In the genomic region with DNA sequence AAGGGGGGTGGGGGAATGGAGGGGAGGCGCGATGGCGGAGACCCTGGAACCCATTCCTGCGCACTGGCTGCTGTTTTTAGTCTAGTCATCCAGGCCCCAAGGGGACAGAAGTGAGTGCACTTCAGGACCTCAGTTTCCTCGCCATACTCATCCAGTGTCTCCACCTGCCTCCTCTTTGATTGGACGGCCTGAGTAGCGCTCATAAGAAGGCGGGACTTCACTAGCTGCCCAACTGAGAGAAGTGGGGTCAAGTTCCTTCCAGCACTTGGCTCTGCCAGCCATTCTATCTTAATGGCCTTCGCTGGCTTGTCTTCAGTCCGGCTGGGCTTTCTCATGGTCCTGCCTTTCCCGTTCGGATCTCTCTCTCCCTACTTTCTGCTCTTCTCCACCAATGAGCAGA, we compare ENCODE assay signal across 10 mouse cellular contexts. TPM values are rescaled to one million over a fixed set of nuclear protein-coding genes. Genes with fewer than 3 reads are reported as not detected.
DNase-seq lines count a peak whose midpoint lies in the region; ATAC-seq and TF ChIP-seq lines count a peak whose summit lies in the region.
"Had no signal": no experiment of that assay in that cellular context is flagged by ENCODE, and none has a peak within 500 bp of the region (broad histone marks: within the 10 kb centered on the region; RNA-seq: fewer than 3 reads in every experiment).

No protein-coding gene starts in this region.

- peaks cover 16% of the 10 kb centered on the region for H3K27me3 ChIP-seq in heart, embryonic 12.5 days (replicated peaks)
- H3K27me3 ChIP-seq in embryonic facial prominence, embryonic 15.5 days: 0 out of 2 replicates have a peak, but pooled peaks cover 7% of the 10 kb centered on the region
- no peaks in the 10 kb centered on the region for H3K27me3 ChIP-seq in limb, embryonic 15.5 days

- peak overlapping the region; percentile 54 for H3K4me3 ChIP-seq in heart, embryonic 12.5 days
- peak overlapping the region; percentile 30 to 84; a peak in 3 of 4 replicates for H3K4me3 ChIP-seq in ES-E14 (ENCODE audit: insufficient read depth in 1 of 2, low read depth in 1 of 2, low read length in 2 of 2, poor library complexity in 1 of 2, severe bottlenecking in 1 of 2)
- 0 out of 2 replicates have a peak overlapping the region, but pooled peaks have one; percentile 10 for H3K4me3 ChIP-seq in embryonic facial prominence, embryonic 15.5 days (replicated peaks)
- peak overlapping the region; percentile 7; the same call in 1 of the 2 replicates for H3K4me3 ChIP-seq in limb, embryonic 15.5 days

- H3K4me1 ChIP-seq in heart, embryonic 12.5 days (replicated peaks): peaks cover 21% of the 10 kb centered on the region
- H3K4me1 ChIP-seq in ES-E14 (ENCODE audit: control insufficient read depth in 2 of 2, insufficient read depth in 2 of 2, low read length in 2 of 2, poor library complexity in 1 of 2): peaks cover 2 to 3% of the 10 kb centered on the region in 2 experiments; a peak in 1 of 4 replicates
- H3K4me1 ChIP-seq in embryonic facial prominence, embryonic 15.5 days: peaks cover 13% of the 10 kb centered on the region
- H3K4me1 ChIP-seq in limb, embryonic 15.5 days: peaks cover 20% of the 10 kb centered on the region

- no peak for DNase-seq in heart, adult 8-10 months (ENCODE audit: low spot score)
- DNase-seq in ES-E14 (ENCODE audit: low read depth, low spot score): no peak
- no peak for DNase-seq in right cerebral cortex, postnatal 25 days
- no peak for DNase-seq in adrenal gland, postnatal 25 days
- no peak for DNase-seq in spleen, adult 12 weeks (ENCODE audit: low spot score)
- DNase-seq: cerebellum, adult 11-12 months had no signal

- H3K4me2 ChIP-seq in heart, embryonic 12.5 days: peak overlapping the region; percentile 86
- H3K4me2 ChIP-seq in embryonic facial prominence, embryonic 15.5 days (replicated peaks): peak overlapping the region; percentile 95
- H3K4me2 ChIP-seq in limb, embryonic 15.5 days: peak overlapping the region; percentile 88

- ATAC-seq in heart, embryonic 12.5 days (ENCODE audit: insufficient number of reproducible peaks, low FRiP score): no peak
- no peak for ATAC-seq in embryonic facial prominence, embryonic 15.5 days (ENCODE audit: insufficient number of reproducible peaks, low FRiP score, low TSS enrichment, low read depth)
- ATAC-seq in limb, embryonic 15.5 days (ENCODE audit: insufficient number of reproducible peaks, low FRiP score, low TSS enrichment, low read depth): no peak

- H3K27ac ChIP-seq in heart, embryonic 12.5 days (ENCODE audit: poor library complexity, severe bottlenecking): no peak overlapping the region
- H3K27ac ChIP-seq in ES-E14 (ENCODE audit: insufficient read depth, low read depth, low read length, poor library complexity, severe bottlenecking): no peak overlapping the region
- no peak overlapping the region for H3K27ac ChIP-seq in embryonic facial prominence, embryonic 15.5 days (replicated peaks)
- H3K27ac ChIP-seq in limb, embryonic 15.5 days: no peak overlapping the region

- 15% methylated on average over 12 of the region's 12 CpGs for WGBS in heart, embryonic 12.5 days
- 19% methylated on average over 12 of the region's 12 CpGs for WGBS in embryonic facial prominence, embryonic 15.5 days
- 16% methylated on average over 12 of the region's 12 CpGs for WGBS in limb, embryonic 15.5 days

- H3K9ac ChIP-seq in heart, embryonic 12.5 days: 0 out of 2 replicates have a peak overlapping the region, but pooled peaks have one; percentile 67
- no peak overlapping the region for H3K9ac ChIP-seq in ES-E14 (ENCODE audit: insufficient read depth, low read depth, low read length, poor library complexity, severe bottlenecking)
- no peak overlapping the region for H3K9ac ChIP-seq in embryonic facial prominence, embryonic 15.5 days
- H3K9ac ChIP-seq in limb, embryonic 15.5 days: no peak overlapping the region

- in situ Hi-C loops in ES-E14 (cut with MboI; ENCODE audit: low sequenced_read_pairs in 2 of 2, unreplicated experiment in 2 of 2): no loop called here

- H3K36me3 ChIP-seq in heart, embryonic 12.5 days: no peaks in the 10 kb centered on the region
- H3K36me3 ChIP-seq in ES-E14 (ENCODE audit: control insufficient read depth, insufficient read depth, low read length, poor library complexity, severe bottlenecking): no peaks in the 10 kb centered on the region
- no peaks in the 10 kb centered on the region for H3K36me3 ChIP-seq in embryonic facial prominence, embryonic 15.5 days
- no peaks in the 10 kb centered on the region for H3K36me3 ChIP-seq in limb, embryonic 15.5 days

- H3K9me3 ChIP-seq in heart, embryonic 12.5 days (replicated peaks): no peaks in the 10 kb centered on the region; the same call in 1 of the 2 replicates
- H3K9me3 ChIP-seq in ES-E14 (ENCODE audit: control insufficient read depth, insufficient read depth, low read depth, low read length): no peaks in the 10 kb centered on the region
- peaks cover 4% of the 10 kb centered on the region; the same call in 1 of the 2 replicates for H3K9me3 ChIP-seq in embryonic facial prominence, embryonic 15.5 days (replicated peaks)
- H3K9me3 ChIP-seq in limb, embryonic 15.5 days: peaks cover 4% of the 10 kb centered on the region; the same call in 1 of the 2 replicates

TF ChIP-seq in ES-E14, 5 proteins besides CTCF, POLR2A, EP300 and RAD21:
- TF ChIP-seq ZNF384 (IDR thresholded peaks at IDR 0.05; ENCODE audit: low read depth, low read length) (no peak), MAFK (IDR thresholded peaks at IDR 0.05; ENCODE audit: insufficient read depth, low read depth, low read length) (0 out of 2 replicates have a peak, but pooled peaks have one; percentile 20), ZC3H11A (IDR thresholded peaks at IDR 0.05; ENCODE audit: borderline replicate concordance, low read depth, low read length) (no peak)

RNA-seq across cellular contexts. Expression of a gene that starts 10.8 kb away (rescaled TPM):
- 0.88 and 1.3 TPM in 2 replicates for polyA plus RNA-seq in heart, embryonic 12.5 days (2016; fragmentation: Nextera tagmentation; extraction: Ambion mirVana)
- total RNA-seq in heart, adult 8-10 months (2022): 1 to 10 TPM; 1.3 to 3.0 (median 1.6) TPM
- total RNA-seq in ES-E14 (2012; rRNA removed): 7.5 and 8.5 TPM in 2 replicates
- 9.7 and 11.2 TPM in 2 replicates for polyA plus RNA-seq in embryonic facial prominence, embryonic 15.5 days (2015; fragmentation: Nextera tagmentation; extraction: Ambion mirVana)
- polyA plus RNA-seq in limb, embryonic 15.5 days (2015; fragmentation: Nextera tagmentation; extraction: Ambion mirVana): 11.8 and 12.6 TPM in 2 replicates
- 0.76 and 1.2 TPM in 2 replicates for total RNA-seq in adrenal gland, postnatal 25 days (2021)
- total RNA-seq: layer of hippocampus, adult 18-20 months had no signal

RNA-seq across cellular contexts. Expression of a gene that starts 29.2 kb away (rescaled TPM):
- 1.2 TPM in 2 replicates for polyA plus RNA-seq in heart, embryonic 12.5 days (2016; fragmentation: Nextera tagmentation; extraction: Ambion mirVana)
- 1 to 10 TPM; 1.3 to 1.8 (median 1.6) TPM for total RNA-seq in heart, adult 8-10 months (2022)
- total RNA-seq in ES-E14 (2012; rRNA removed): 0.90 and 0.94 TPM in 2 replicates
- 8.0 and 9.1 TPM in 2 replicates for polyA plus RNA-seq in embryonic facial prominence, embryonic 15.5 days (2015; fragmentation: Nextera tagmentation; extraction: Ambion mirVana)
- 3.7 and 4.0 TPM in 2 replicates for polyA plus RNA-seq in limb, embryonic 15.5 days (2015; fragmentation: Nextera tagmentation; extraction: Ambion mirVana)
- total RNA-seq in adrenal gland, postnatal 25 days (2021): 4.6 and 4.9 TPM in 2 replicates

RNA-seq across cellular contexts. Expression of a gene that starts 49.6 kb away (rescaled TPM):
- 0.42 and 0.78 TPM in 2 replicates for polyA plus RNA-seq in heart, embryonic 12.5 days (2016; fragmentation: Nextera tagmentation; extraction: Ambion mirVana)
- not detected for total RNA-seq in heart, adult 8-10 months (2022)
- total RNA-seq in ES-E14 (2012; rRNA removed): 3.4 and 4.1 TPM in 2 replicates
- polyA plus RNA-seq in embryonic facial prominence, embryonic 15.5 days (2015; fragmentation: Nextera tagmentation; extraction: Ambion mirVana): 25.4 and 30.2 TPM in 2 replicates
- 22.7 and 22.9 TPM in 2 replicates for polyA plus RNA-seq in limb, embryonic 15.5 days (2015; fragmentation: Nextera tagmentation; extraction: Ambion mirVana)
- total RNA-seq in adrenal gland, postnatal 25 days (2021): 2.8 and 5.1 TPM in 2 replicates

Comparison
In these comparisons a context has a peak if more than half of its experiments do, and no peak if none do; other contexts are left out.
1. H3K4me3 ChIP-seq: peak in every context shown above with its lines; median percentile 57 in ES-E14; 54 in heart, embryonic 12.5 days; 10 in embryonic facial prominence, embryonic 15.5 days; 7 in limb, embryonic 15.5 days.